Mouse (Mus musculus) layer of hippocampus, postnatal 14 days (tissue): ENCODE measurements at regions not wholly inside any gene's neighbourhood (a gene's known extent, or its start where the extent isn't known, plus 50 kb on each side); places are given as distances from the start of the nearest gene placed in this dataset.

ENCODE experiments used
- DNase-seq, 2 experiments: peaks; one replicate each; pipeline ENCODE4 v3.0.0; 2021 to 2022; ENCODE audit warnings: low spot score in 2 of 2, mixed read lengths in 1 of 2

GRCm38 (mm10) chr2:79131743-79132517, 123.3 kb upstream of the Itga4 start:
- no peak for DNase-seq

- DNase-seq: no peak
These were observed 122.7 kb upstream of the Itga4 start for GRCm38 (mm10) chr2:79132518-79132845.

- DNase-seq: no peak
These were observed 120.9 kb upstream of the Itga4 start for GRCm38 (mm10) chr2:79134281-79134680.

- DNase-seq: no peak
These were observed 119.2 kb upstream of the Itga4 start for GRCm38 (mm10) chr2:79135986-79136385.

- DNase-seq: no peak
These were observed 118.4 kb upstream of the Itga4 start for GRCm38 (mm10) chr2:79136619-79137458.

GRCm38 (mm10) chr2:79137694-79138171, 117.5 kb upstream of the Itga4 start:
- no peak for DNase-seq

GRCm38 (mm10) chr2:79138368-79139109, 116.7 kb upstream of the Itga4 start:
- DNase-seq: no peak

- DNase-seq: no peak
These were observed 113.3 kb upstream of the Itga4 start for GRCm38 (mm10) chr2:79141961-79142360.

- peak in 1 of 2 experiments; percentile 23 for DNase-seq
These were observed 112.0 kb upstream of the Itga4 start for GRCm38 (mm10) chr2:79143196-79143595.

GRCm38 (mm10) chr2:79145897-79146296, 109.3 kb upstream of the Itga4 start:
- no peak for DNase-seq

GRCm38 (mm10) chr2:79146563-79146962, 108.7 kb upstream of the Itga4 start:
- peak; percentile 5 to 37 for DNase-seq

GRCm38 (mm10) chr2:79149012-79149698, 106.1 kb upstream of the Itga4 start:
- peak in 1 of 2 experiments; percentile 15 for DNase-seq

- DNase-seq: no peak
These were observed 103.6 kb upstream of the Itga4 start for GRCm38 (mm10) chr2:79151610-79152009.

- DNase-seq: peak; percentile 12 to 70
These were observed 103.1 kb upstream of the Itga4 start for GRCm38 (mm10) chr2:79152031-79152694.

GRCm38 (mm10) chr2:79152695-79153057, 102.5 kb upstream of the Itga4 start:
- DNase-seq: peak; percentile 31 to 61

GRCm38 (mm10) chr2:79153070-79153469, 102.2 kb upstream of the Itga4 start:
- no peak for DNase-seq

GRCm38 (mm10) chr2:79158450-79159055, 96.7 kb upstream of the Itga4 start:
- DNase-seq: no peak

- DNase-seq: no peak
These were observed 95.9 kb upstream of the Itga4 start for GRCm38 (mm10) chr2:79159336-79159735.

GRCm38 (mm10) chr2:79172967-79173919, 82.0 kb upstream of the Itga4 start:
- DNase-seq: no peak
